Mouse (Mus musculus): ENCODE results near the gene Apoc2. TPM values are rescaled to one million over a fixed set of nuclear protein-coding genes. Genes with fewer than 3 reads are reported as not detected.

Apoc2 gene
- 1.3 and 1.8 TPM in 2 replicates for polyA plus RNA-seq (2012)

DNA sequence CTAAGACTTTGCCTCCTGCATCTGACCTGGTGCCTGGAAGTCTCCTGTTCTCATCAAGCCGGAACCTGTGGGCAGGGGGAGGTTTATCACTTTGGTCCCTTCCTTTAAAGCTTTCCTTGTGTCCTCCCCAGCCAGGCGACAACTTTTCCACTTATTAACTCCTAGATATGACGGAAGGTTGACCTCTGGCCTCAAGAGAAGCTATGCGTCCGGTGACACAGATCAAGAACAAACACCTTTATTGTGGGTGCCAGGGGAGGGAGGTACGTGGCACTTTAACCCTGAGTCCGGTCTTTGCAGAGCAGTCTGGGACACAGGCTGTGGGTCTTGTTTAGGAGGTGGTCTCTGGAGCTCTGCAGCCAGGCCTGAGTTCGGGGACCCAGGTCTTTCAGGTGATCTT lies at the start of gene Apoc2:
TSS of gene Apoc2 (minus strand) at position 70 of the 400 bp plus-strand sequence.

DNA sequence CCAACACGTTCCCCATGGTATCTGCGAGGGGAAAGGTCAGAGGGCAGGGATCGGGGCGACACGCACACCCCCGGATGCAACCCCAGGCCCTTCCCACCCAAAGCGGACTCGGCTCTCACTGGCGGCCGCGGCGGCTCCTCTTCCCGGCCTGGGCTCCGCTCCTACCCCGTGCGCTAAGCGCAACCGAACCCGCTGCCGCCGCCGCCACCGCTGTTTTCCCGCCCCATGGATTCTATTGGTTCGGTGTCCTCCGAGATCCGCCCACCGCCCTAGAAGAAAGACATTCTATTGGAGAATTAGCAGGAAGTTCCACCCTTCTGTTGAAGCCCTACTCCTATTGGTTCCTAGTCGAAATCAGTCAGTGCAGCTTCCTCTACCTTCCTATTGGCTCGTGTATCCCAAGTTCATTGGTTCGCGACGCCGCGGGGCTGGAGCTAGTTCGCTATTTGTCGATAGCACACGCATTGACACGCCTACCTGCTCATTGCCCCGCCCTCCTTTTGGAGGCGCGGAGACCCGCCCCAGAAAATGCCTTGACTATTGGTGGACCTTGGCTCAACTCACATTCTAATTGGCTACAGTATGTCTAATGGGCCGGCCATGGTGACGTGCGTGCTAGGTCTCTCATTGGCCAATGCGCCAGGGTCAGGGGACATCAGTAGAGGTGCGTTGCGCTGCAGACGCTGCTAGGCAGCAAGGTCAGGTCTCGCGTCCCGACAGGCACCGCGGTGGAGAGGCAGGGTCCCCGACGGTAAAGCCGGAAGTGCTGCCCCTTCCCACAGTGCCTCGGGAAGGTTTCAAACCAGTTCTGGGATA lies 37.7 kb upstream of the Apoc2 start, which contains the start of gene Tomm40:
TSS of gene Tomm40 (minus strand) at position 200 of the 816 bp plus-strand sequence.

DNA sequence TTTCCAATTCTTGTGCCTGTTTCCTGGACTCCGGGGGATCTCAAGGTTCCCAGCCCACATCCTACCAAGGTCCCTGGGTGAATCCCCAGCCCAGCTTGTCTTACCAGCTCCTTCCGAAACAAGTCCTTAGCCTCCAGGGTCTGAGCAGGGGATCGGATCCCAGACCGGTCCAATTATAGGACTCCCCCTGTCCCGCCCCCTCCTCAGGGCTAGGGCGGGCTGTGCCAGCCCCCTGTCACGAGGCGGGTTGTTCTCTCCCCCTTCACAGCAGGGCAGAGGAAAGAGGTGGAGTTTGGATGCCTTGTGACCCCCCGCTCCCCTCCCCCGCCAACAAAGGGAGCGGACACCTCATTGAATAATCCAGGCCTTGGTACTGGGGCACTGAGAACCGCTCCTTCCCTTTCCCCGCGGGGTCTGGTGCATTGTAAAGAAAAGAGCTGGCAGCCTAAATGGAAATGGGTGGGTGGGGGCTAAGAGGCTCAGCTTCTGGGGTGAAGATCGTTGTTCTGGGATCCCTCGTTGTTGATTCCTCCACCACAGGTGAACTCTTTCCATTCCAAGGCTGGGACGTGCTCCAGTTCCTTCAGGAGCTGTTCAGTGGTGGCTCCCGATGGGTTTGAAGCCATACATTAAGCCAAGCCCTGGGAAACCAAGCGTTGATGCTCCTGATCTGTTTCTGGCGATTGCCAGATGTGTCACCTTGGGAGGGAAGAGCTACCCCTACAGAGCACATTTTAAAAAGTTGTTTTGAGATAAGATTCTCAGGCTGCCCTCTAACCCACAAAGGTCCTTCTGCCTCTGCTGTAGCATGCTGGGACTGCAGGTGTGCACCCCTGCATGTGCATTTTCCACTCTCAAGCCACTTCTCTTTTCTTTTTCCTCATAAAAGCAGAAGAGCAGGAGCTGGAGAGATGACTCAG lies 21.4 kb upstream of the Apoc2 start, which contains the start of gene Apoe:
TSS of gene Apoe (minus strand) at position 282 of the 920 bp plus-strand sequence.

DNA sequence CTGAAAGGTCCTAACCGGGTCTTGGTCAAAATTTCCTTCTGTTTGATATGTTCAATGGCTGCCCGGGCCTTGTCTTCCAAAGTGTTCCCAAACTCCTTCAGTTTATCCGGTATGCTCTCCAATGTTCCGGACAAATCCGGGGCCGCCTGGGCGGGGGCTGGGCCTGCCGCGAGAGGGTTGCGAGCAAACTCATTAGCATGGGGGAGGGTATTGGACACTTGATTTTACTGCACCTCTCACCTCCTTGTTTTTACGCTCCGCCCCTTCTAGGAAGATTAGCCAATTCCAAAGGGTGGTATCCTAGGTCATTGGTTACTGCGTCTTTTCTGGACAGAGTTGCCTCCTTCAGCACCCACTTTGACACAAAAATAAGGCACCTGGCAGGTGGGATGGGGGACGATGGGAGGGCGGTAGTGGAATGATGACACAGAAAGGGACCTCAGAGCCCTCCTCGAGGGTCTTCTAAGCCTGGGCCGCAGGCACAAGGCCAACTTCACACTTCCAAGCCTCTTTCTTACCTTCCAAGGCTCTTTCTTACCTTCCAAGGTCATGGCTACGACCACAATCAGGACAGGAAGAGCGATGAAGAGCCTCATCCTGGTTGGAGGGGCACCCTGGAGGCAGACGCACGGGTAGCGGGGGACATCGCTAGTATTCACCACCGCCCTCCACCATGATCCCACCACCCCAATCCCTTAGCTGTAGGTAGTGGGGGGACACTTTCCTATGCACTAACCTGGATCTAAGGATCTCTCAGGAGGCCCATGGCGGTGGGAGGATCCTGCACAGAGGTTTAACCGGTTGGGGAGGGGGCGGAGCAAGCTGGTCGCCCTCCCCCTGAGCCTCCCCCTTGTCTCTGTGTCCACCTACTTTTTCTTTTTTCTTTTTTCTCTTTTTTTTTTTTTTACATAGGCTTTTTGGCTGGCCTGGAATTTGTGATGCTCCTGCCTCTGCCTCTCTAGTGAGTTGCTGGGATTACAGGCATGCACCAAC lies 14.4 kb upstream of the Apoc2 start, which contains the start of gene Apoc1:
TSS of gene Apoc1 (minus strand) at position 788 of the 993 bp plus-strand sequence.

DNA sequence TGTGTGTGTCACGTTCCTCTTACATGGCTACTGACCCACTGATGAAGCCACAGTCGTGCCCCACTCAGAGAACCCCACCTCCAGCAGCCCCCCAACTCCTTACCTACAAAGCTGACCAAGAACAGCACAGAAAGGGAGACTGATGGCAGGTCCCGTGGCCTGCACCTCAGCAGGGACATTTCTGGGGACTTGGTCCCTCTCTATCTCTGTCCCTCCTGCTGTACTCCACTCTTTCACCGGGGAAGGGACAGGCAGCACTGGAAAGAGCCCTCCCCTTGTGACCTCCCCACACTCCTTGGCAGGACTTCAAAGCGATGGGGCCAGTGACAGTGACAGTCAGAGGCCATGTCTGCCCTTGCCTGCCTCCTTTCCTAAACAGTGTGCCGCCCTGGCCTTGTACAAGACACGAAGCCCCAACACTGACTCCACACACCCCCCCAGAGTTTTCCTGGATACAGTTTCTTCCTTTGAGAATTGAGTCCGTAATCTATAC lies 3.5 kb upstream of the Apoc2 start, which contains the start of the genes Gm44805 and Apoc4:
TSS of gene Gm44805 (minus strand) at position 222 of the 493 bp plus-strand sequence.
TSS of gene Apoc4 (minus strand) at position 278 of the 493 bp plus-strand sequence.

DNA sequence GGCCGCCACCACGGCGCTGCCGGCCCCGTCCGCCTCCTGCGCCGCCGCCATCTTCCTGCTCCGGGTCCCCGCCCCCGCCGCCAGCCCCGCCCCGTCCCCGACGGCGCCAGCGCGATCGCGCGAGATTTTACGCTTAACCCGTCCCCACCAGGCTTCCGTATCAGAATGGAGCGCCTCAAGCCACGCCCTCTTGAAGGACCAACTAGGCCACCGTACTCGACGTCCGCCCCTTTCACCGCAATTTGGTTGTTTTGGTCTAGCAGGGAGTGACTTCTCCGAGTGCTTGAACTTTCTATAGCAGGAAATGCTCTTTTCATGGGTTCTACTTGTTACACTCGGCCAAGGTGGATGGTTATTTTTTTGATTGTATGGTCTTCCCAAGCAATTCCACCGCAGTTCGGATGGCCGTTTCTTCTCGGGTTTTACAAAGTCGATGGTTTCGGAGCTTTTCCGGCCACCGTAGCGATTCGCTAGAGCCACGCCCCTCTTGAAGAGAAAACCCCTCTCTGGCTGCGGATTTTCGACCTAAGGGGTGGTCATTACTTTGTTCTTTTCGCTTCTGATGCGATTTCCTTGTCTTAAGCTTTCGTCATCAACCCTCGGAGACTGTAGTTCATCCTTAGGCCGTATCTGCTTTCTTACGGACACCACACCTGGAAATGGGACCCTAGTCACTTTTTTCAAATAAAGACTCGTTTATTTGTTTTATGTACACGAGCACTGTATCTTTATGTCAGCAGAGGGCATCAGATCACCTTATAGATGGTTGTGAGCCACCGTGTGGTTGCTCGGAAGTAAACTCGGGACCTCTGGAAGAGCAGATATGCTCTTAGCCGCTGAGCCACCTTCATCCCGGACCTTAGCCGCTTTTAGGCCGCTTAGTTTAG lies 12.5 kb downstream of the Apoc2 start, which contains the start of gene Clptm1:
TSS of gene Clptm1 (minus strand) at position 79 of the 887 bp plus-strand sequence.

DNA sequence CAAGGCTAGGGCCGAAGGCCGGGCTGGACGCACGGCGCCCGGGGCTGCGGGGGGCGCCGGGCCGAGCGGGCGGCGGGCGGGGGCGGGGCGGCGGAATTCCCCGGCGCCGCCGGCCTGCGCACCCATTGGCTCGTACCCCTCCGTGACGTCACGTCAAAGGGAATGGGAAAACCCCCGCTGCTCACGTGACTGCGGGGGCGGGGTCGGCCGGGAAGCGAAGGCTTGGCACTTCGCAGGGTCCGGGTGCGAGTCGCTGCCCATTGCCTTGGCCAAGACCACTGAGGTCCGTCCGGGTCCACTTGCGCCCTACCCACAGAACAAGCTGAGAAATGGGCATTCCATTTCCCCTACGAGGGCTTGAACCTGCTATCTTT lies 48.4 kb downstream of the Apoc2 start, which contains the start of gene Relb:
TSS of gene Relb (minus strand) at position 78 of the 374 bp plus-strand sequence.

Other genes starting within 250 kb of the Apoc2 start
- gene Mark4, start 219.1 kb downstream of the Apoc2 start, polyA plus RNA-seq (2012), result 76.5 and 81.2 TPM in 2 replicates
- gene Exoc3l2, start 214.6 kb downstream of the Apoc2 start, polyA plus RNA-seq (2012), result 8.3 and 12.5 TPM in 2 replicates
- gene Bloc1s3, start 169.6 kb downstream of the Apoc2 start, polyA plus RNA-seq (2012), result 5.2 and 5.9 TPM in 2 replicates
- gene Trappc6a, start 169.5 kb downstream of the Apoc2 start, polyA plus RNA-seq (2012), result 181 and 197 TPM in 2 replicates
- 0.23 and 0.40 TPM in 2 replicates for gene Nkpd1, start 160.1 kb downstream of the Apoc2 start, polyA plus RNA-seq (2012)
- 109 and 133 TPM in 2 replicates for gene Ppp1r37, start 114.9 kb downstream of the Apoc2 start, polyA plus RNA-seq (2012)
- 28.5 and 30.1 TPM in 2 replicates for gene Zfp296, start 100.7 kb downstream of the Apoc2 start, polyA plus RNA-seq (2012)
- gene Gemin7, start 100.3 kb downstream of the Apoc2 start, polyA plus RNA-seq (2012), result 60.2 and 61.0 TPM in 2 replicates
- gene Clasrp, start 73.5 kb downstream of the Apoc2 start, polyA plus RNA-seq (2012), result 150 and 199 TPM in 2 replicates
- 15.2 and 16.3 TPM in 2 replicates for gene Relb, start 48.5 kb downstream of the Apoc2 start, polyA plus RNA-seq (2012)
- gene Clptm1, start 12.9 kb downstream of the Apoc2 start, polyA plus RNA-seq (2012), result 108 and 122 TPM in 2 replicates
- gene Gm44805, start 3.5 kb upstream of the Apoc2 start, polyA plus RNA-seq (2012), result not detected in 2 replicates
- not detected in 2 replicates for gene Apoc4, start 3.5 kb upstream of the Apoc2 start, polyA plus RNA-seq (2012)
- 3.4 and 3.7 TPM in 2 replicates for gene Apoc1, start 14.7 kb upstream of the Apoc2 start, polyA plus RNA-seq (2012)
- gene Apoe, start 21.2 kb upstream of the Apoc2 start, polyA plus RNA-seq (2012), result 667 and 1,153 TPM in 2 replicates
- 221 and 229 TPM in 2 replicates for gene Tomm40, start 37.5 kb upstream of the Apoc2 start, polyA plus RNA-seq (2012)
- gene Nectin2, start 72.5 kb upstream of the Apoc2 start, polyA plus RNA-seq (2012), result 3.4 and 5.9 TPM in 2 replicates
- gene Bcam, start 93.1 kb upstream of the Apoc2 start, polyA plus RNA-seq (2012), result 0.26 and 0.36 TPM in 2 replicates
- gene Cblc, start 118.9 kb upstream of the Apoc2 start, polyA plus RNA-seq (2012), result not detected in 2 replicates
- 61.6 and 97.1 TPM in 2 replicates for gene Bcl3, start 144.8 kb upstream of the Apoc2 start, polyA plus RNA-seq (2012)
- gene Gm19345, start 174.1 kb upstream of the Apoc2 start, polyA plus RNA-seq (2012), result not detected in 2 replicates
- gene Ceacam16, start 183.4 kb upstream of the Apoc2 start, polyA plus RNA-seq (2012), result 0.83 and 1.3 TPM in 2 replicates
- gene Ceacam19, start 210.0 kb upstream of the Apoc2 start, polyA plus RNA-seq (2012), result not detected in 2 replicates
- 1.8 and 1.9 TPM in 2 replicates for gene Pvr, start 243.2 kb upstream of the Apoc2 start, polyA plus RNA-seq (2012)